Mouse (Mus musculus): ENCODE measurements around the gene Adcy7. TPM values are rescaled to one million over a fixed set of nuclear protein-coding genes. Genes with fewer than 3 reads are reported as not detected.
A peak's percentile ranks its signal among the peaks of the same experiment; 100 is the strongest.

Adcy7 gene
- polyA plus RNA-seq, 1 experiment from 2014 or later = 1.1 TPM

DNA sequence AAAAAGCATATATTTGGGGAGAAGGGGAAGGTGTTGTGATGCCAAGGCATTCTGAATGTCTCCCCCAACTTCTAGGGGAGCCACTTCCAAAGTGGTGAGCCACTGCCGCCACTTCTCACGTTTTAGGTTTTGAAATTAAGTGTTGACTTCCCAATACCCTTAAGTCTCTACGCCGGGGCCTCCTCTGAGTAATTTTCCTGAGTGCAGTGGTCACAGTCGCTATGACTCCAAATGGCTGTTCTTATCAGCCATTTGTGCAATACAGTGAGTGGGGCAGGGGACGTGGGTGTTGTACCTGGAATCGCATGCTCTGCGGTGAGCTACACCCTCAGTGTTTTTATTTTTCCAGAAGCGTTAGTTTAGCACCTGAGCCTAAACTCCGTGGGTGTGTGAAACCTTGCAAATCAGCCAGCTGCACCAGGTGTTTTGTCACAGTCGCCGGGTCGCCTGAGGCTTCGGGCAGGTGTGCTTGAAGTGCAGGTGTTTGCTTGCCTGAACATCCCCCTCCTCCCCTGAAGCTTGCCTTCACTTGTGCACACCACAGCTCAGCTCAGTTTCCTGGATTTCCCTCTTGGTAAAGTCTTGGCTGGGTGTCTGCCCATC is 5.3 kb upstream of the Adcy7 start:
- ATAC-seq = no peak
- no peak overlapping the region for H3K4me2 ChIP-seq (ENCODE audit: low read length)

GRCm38 (mm10) chr8:88269107-88269875 is 2.9 kb upstream of the Adcy7 start:
- no peaks in the 10 kb centered on the region for H3K27me3 ChIP-seq (replicated peaks; ENCODE audit: control insufficient read depth, insufficient read depth, low read length)
- WGBS = 61% methylated on average over 7 of the region's 7 CpGs
- no peak overlapping the region for H3K4me3 ChIP-seq (ENCODE audit: low read depth, low read length)
- no peaks in the 10 kb centered on the region for H3K36me3 ChIP-seq (ENCODE audit: control insufficient read depth, insufficient read depth, low read length)
- H3K9me3 ChIP-seq (replicated peaks; ENCODE audit: control insufficient read depth, low read length) = no peaks in the 10 kb centered on the region
- DNase-seq (ENCODE audit: low spot score) = no peak
- H3K4me2 ChIP-seq (ENCODE audit: low read length) = no peak overlapping the region
- ATAC-seq = no peak
- H3K27ac ChIP-seq (ENCODE audit: low read depth, low read length) = no peak overlapping the region
- no peak overlapping the region for H3K9ac ChIP-seq (ENCODE audit: low read length)
- H3K4me1 ChIP-seq (ENCODE audit: control insufficient read depth, insufficient read depth, low read length) = peaks cover 5% of the 10 kb centered on the region

More for the DNA sequence above, 5.3 kb upstream of the Adcy7 start:
- Histone ChIP-seq H3K36me3 (ENCODE audit: control insufficient read depth, insufficient read depth, low read length) (no peaks in the 10 kb centered on the region), H3K9me3 (replicated peaks; ENCODE audit: control insufficient read depth, low read length) (no peaks in the 10 kb centered on the region), H3K4me3 (ENCODE audit: low read depth, low read length) (no peak overlapping the region), H3K27ac (ENCODE audit: low read depth, low read length) (no peak overlapping the region), H3K27me3 (replicated peaks; ENCODE audit: control insufficient read depth, insufficient read depth, low read length) (no peaks in the 10 kb centered on the region), H3K4me1 (ENCODE audit: control insufficient read depth, insufficient read depth, low read length) (peaks cover under 1% of the 10 kb centered on the region; the same call in 1 of the 2 replicates), H3K9ac (ENCODE audit: low read length) (no peak overlapping the region)
- DNase-seq (ENCODE audit: low spot score) = no peak
- WGBS = 92% methylated on average over 14 of the region's 14 CpGs

- Histone ChIP-seq H3K9ac (ENCODE audit: low read length) (no peak overlapping the region), H3K4me3 (ENCODE audit: low read depth, low read length) (no peak overlapping the region), H3K27ac (ENCODE audit: low read depth, low read length) (no peak overlapping the region), H3K36me3 (ENCODE audit: control insufficient read depth, insufficient read depth, low read length) (no peaks in the 10 kb centered on the region), H3K27me3 (replicated peaks; ENCODE audit: control insufficient read depth, insufficient read depth, low read length) (no peaks in the 10 kb centered on the region), H3K4me1 (ENCODE audit: control insufficient read depth, insufficient read depth, low read length) (peaks cover 5% of the 10 kb centered on the region), H3K9me3 (replicated peaks; ENCODE audit: control insufficient read depth, low read length) (no peaks in the 10 kb centered on the region), H3K4me2 (ENCODE audit: low read length) (no peak overlapping the region)
- 77% methylated on average over 3 of the region's 3 CpGs for WGBS
- no peak for DNase-seq (ENCODE audit: low spot score)
- no peak for ATAC-seq
These were observed 2.1 kb upstream of the Adcy7 start for GRCm38 (mm10) chr8:88270086-88270485.

GRCm38 (mm10) chr8:88273051-88273430 is 838 bp downstream of the Adcy7 start:
- 67% methylated on average over 7 of the region's 7 CpGs for WGBS
- peaks cover 5% of the 10 kb centered on the region for H3K4me1 ChIP-seq (ENCODE audit: control insufficient read depth, insufficient read depth, low read length)
- no peak for ATAC-seq
- DNase-seq (ENCODE audit: low spot score) = no peak
- no peaks in the 10 kb centered on the region for H3K9me3 ChIP-seq (replicated peaks; ENCODE audit: control insufficient read depth, low read length)
- peak overlapping the region; percentile 91 for H3K4me2 ChIP-seq (ENCODE audit: low read length)
- no peak overlapping the region for H3K9ac ChIP-seq (ENCODE audit: low read length)
- H3K27me3 ChIP-seq (replicated peaks; ENCODE audit: control insufficient read depth, insufficient read depth, low read length) = no peaks in the 10 kb centered on the region
- H3K27ac ChIP-seq (ENCODE audit: low read depth, low read length) = no peak overlapping the region
- no peaks in the 10 kb centered on the region for H3K36me3 ChIP-seq (ENCODE audit: control insufficient read depth, insufficient read depth, low read length)
- 0 out of 2 replicates have a peak overlapping the region, but pooled peaks have one; percentile 39 for H3K4me3 ChIP-seq (ENCODE audit: low read depth, low read length)

DNA sequence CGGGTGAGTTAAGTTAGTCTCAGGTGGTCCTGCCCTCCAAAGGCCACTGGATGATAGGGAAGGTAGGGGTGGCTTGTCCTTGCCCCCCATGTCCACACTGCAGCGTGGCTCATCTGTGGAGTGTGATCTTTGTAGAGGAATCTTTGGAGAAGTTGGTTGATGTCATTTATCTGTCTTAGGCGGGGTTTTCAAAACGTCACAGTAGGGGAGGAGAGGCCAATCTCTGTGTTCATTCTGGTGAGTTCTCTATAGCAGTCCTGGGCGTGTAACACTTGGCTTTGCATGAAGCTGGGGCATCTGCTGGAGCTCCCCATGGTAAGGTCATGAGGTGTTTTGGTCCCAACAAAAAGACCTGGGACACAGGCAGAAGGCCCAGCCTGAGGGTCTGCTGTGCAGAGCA is 1.9 kb downstream of the Adcy7 start:
- H3K27ac ChIP-seq (ENCODE audit: low read depth, low read length) = no peak overlapping the region
- no peak overlapping the region for H3K4me2 ChIP-seq (ENCODE audit: low read length)
- no peak for ATAC-seq
- no peak for DNase-seq (ENCODE audit: low spot score)
- H3K4me1 ChIP-seq (ENCODE audit: control insufficient read depth, insufficient read depth, low read length) = peaks cover 5% of the 10 kb centered on the region
- no peaks in the 10 kb centered on the region for H3K9me3 ChIP-seq (replicated peaks; ENCODE audit: control insufficient read depth, low read length)
- 88% methylated on average over 5 of the region's 5 CpGs for WGBS
- H3K4me3 ChIP-seq (ENCODE audit: low read depth, low read length) = no peak overlapping the region
- H3K27me3 ChIP-seq (replicated peaks; ENCODE audit: control insufficient read depth, insufficient read depth, low read length) = no peaks in the 10 kb centered on the region
- no peak overlapping the region for H3K9ac ChIP-seq (ENCODE audit: low read length)
- H3K36me3 ChIP-seq (ENCODE audit: control insufficient read depth, insufficient read depth, low read length) = no peaks in the 10 kb centered on the region

DNA sequence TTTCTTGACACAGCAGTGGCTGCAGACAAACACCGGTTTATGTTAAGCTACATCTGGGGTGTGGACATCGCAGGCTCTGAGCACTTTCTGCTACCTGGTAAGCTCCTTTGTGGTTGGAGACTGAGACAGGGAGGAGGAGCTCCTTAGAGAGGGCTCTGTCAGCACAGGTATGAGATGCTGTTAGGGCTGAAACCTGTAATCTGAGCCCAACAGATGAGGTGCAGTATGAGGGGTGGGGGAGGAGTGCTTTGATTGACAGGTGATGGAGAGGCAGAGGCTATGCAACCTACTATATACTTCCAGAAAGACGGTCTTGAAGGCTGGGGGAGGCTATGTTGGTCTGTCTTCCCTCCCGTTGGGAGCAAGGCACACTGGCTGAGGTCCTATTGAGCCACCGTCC is 7.0 kb downstream of the Adcy7 start:
- Histone ChIP-seq H3K36me3 (ENCODE audit: control insufficient read depth, insufficient read depth, low read length) (no peaks in the 10 kb centered on the region), H3K27ac (ENCODE audit: low read depth, low read length) (no peak overlapping the region), H3K4me2 (ENCODE audit: low read length) (no peak overlapping the region), H3K4me3 (ENCODE audit: low read depth, low read length) (no peak overlapping the region), H3K27me3 (replicated peaks; ENCODE audit: control insufficient read depth, insufficient read depth, low read length) (no peaks in the 10 kb centered on the region), H3K9me3 (replicated peaks; ENCODE audit: control insufficient read depth, low read length) (no peaks in the 10 kb centered on the region), H3K4me1 (ENCODE audit: control insufficient read depth, insufficient read depth, low read length) (no peaks in the 10 kb centered on the region), H3K9ac (ENCODE audit: low read length) (no peak overlapping the region)
- WGBS = 71% methylated on average over 5 of the region's 5 CpGs
- ATAC-seq (no peak), DNase-seq (ENCODE audit: low spot score) (no peak)

DNA sequence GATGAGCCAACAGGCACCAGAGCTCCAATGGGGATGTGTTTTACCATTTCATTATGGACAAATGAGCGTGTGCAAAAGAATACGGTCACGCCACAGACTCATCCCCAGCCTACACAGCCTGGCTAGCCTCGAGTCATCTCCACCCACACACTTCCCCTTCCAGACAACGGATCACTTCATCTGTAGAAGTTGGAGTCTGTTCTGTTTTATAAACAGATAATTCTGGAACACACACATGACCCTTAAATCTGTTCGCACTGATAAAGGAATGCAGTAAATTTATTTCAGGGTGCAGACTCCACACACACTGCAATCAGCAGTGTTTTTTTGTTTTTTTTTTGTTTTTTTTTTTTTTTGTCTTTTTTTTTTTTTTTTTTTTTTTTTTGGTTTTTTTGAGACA is 7.5 kb downstream of the Adcy7 start:
- no peak overlapping the region for H3K4me2 ChIP-seq (ENCODE audit: low read length)
- DNase-seq (ENCODE audit: low spot score) (no peak), ATAC-seq (no peak)
- no peak overlapping the region for H3K27ac ChIP-seq (ENCODE audit: low read depth, low read length)
- H3K9me3 ChIP-seq (replicated peaks; ENCODE audit: control insufficient read depth, low read length) = no peaks in the 10 kb centered on the region
- WGBS = 91% methylated on average over 6 of the region's 6 CpGs
- no peak overlapping the region for H3K4me3 ChIP-seq (ENCODE audit: low read depth, low read length)
- no peaks in the 10 kb centered on the region for H3K4me1 ChIP-seq (ENCODE audit: control insufficient read depth, insufficient read depth, low read length)
- no peaks in the 10 kb centered on the region for H3K27me3 ChIP-seq (replicated peaks; ENCODE audit: control insufficient read depth, insufficient read depth, low read length)
- no peak overlapping the region for H3K9ac ChIP-seq (ENCODE audit: low read length)
- H3K36me3 ChIP-seq (ENCODE audit: control insufficient read depth, insufficient read depth, low read length) = no peaks in the 10 kb centered on the region

DNA sequence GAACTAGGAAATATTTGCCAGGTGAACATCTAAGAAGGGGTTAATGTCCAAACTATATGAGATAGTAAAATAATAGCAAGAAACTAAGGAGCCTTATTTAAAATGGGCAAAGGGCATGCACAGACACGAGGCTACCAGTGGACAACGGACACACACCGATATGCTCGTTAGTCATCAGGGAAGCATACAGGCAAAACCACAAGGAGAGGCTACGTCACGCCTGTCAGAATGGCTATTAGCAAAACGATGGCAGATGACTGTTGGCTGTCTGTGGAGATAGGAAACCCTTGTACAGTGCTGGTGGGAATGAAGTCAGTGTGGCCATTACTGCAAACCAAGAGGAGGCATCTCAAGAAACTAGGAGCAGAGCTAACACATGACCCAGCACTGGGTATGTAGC is 8.7 kb downstream of the Adcy7 start:
- no peak overlapping the region for H3K4me2 ChIP-seq (ENCODE audit: low read length)
- no peaks in the 10 kb centered on the region for H3K4me1 ChIP-seq (ENCODE audit: control insufficient read depth, insufficient read depth, low read length)
- DNase-seq (ENCODE audit: low spot score) (no peak), ATAC-seq (no peak)
- H3K9ac ChIP-seq (ENCODE audit: low read length) = no peak overlapping the region
- H3K36me3 ChIP-seq (ENCODE audit: control insufficient read depth, insufficient read depth, low read length) = no peaks in the 10 kb centered on the region
- H3K4me3 ChIP-seq (ENCODE audit: low read depth, low read length) = no peak overlapping the region
- 74% methylated on average over 7 of the region's 7 CpGs for WGBS
- no peak overlapping the region for H3K27ac ChIP-seq (ENCODE audit: low read depth, low read length)
- H3K27me3 ChIP-seq (replicated peaks; ENCODE audit: control insufficient read depth, insufficient read depth, low read length) = no peaks in the 10 kb centered on the region
- no peaks in the 10 kb centered on the region for H3K9me3 ChIP-seq (replicated peaks; ENCODE audit: control insufficient read depth, low read length)

GRCm38 (mm10) chr8:88282684-88283083 is 10.5 kb downstream of the Adcy7 start:
- Histone ChIP-seq H3K27me3 (replicated peaks; ENCODE audit: control insufficient read depth, insufficient read depth, low read length) (no peaks in the 10 kb centered on the region), H3K4me2 (ENCODE audit: low read length) (no peak overlapping the region), H3K36me3 (ENCODE audit: control insufficient read depth, insufficient read depth, low read length) (no peaks in the 10 kb centered on the region), H3K9me3 (replicated peaks; ENCODE audit: control insufficient read depth, low read length) (no peaks in the 10 kb centered on the region), H3K9ac (ENCODE audit: low read length) (no peak overlapping the region), H3K27ac (ENCODE audit: low read depth, low read length) (no peak overlapping the region), H3K4me1 (ENCODE audit: control insufficient read depth, insufficient read depth, low read length) (no peaks in the 10 kb centered on the region), H3K4me3 (ENCODE audit: low read depth, low read length) (no peak overlapping the region)
- 70% methylated on average over 8 of the region's 8 CpGs for WGBS
- ATAC-seq (no peak), DNase-seq (ENCODE audit: low spot score) (no peak)
